In the genomic region with DNA sequence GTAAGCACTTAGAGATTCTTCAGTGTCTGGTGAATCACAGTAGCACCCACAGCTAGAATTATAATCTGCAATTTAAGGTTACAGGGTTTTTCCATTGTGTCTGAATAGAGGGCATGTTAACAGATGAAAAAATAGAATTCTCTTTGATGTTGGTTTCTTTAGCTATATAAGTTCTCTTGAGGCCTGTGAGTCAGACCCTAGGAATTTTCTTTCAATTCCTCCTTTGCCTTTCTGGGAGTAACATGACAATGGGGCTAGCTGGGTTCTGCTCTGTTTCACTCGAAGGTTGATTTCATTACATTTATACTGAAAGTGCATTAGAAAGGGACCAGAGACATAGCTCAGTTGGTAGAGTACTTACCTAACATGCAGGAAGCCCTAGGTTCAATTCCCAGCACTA, we compare ENCODE assay signal across 17 mouse cellular contexts.
DNase-seq lines count a peak whose midpoint lies in the region; ATAC-seq lines count a peak whose summit lies in the region.
"Had no signal": no experiment of that assay in that cellular context is flagged by ENCODE, and none has a peak within 500 bp of the region (broad histone marks: within the 10 kb centered on the region; RNA-seq: fewer than 3 reads in every experiment).

No protein-coding gene starts in this region.

- no peak overlapping the region for H3K4me3 ChIP-seq in limb, embryonic 13.5 days
- H3K4me3 ChIP-seq in limb, embryonic 10.5 days, result no peak overlapping the region
- H3K4me3 ChIP-seq in stomach, embryonic 16.5 days (replicated peaks; ENCODE audit: low read length), result no peak overlapping the region
- H3K4me3 ChIP-seq: midbrain, embryonic 12.5 days had no signal

- no peak overlapping the region for H3K9ac ChIP-seq in limb, embryonic 13.5 days
- H3K9ac ChIP-seq in stomach, embryonic 16.5 days (ENCODE audit: low read length), result no peak overlapping the region
- H3K9ac ChIP-seq: hindbrain, embryonic 14.5 days; midbrain, embryonic 12.5 days had no signal

- WGBS in limb, embryonic 13.5 days, result 50% methylated on average over 1 of the region's 1 CpGs
- 81% methylated on average over 1 of the region's 1 CpGs for WGBS in limb, embryonic 10.5 days
- 64% methylated on average over 1 of the region's 1 CpGs for WGBS in stomach, embryonic 16.5 days

- peak overlapping the region; percentile 22; the same call in 1 of the 2 replicates for H3K27ac ChIP-seq in limb, embryonic 13.5 days
- no peak overlapping the region for H3K27ac ChIP-seq in limb, embryonic 10.5 days
- peak overlapping the region; percentile 17; the same call in 1 of the 2 replicates for H3K27ac ChIP-seq in stomach, embryonic 16.5 days (ENCODE audit: low read length)
- H3K27ac ChIP-seq: hindbrain, embryonic 14.5 days; midbrain, embryonic 12.5 days had no signal

- H3K36me3 ChIP-seq in limb, embryonic 13.5 days, result no peaks in the 10 kb centered on the region
- H3K36me3 ChIP-seq in limb, embryonic 10.5 days, result no peaks in the 10 kb centered on the region
- no peaks in the 10 kb centered on the region for H3K36me3 ChIP-seq in stomach, embryonic 16.5 days (ENCODE audit: control insufficient read depth, insufficient read depth, low read length)
- H3K36me3 ChIP-seq: midbrain, embryonic 12.5 days had no signal

- no peak overlapping the region for H3K4me2 ChIP-seq in limb, embryonic 13.5 days (replicated peaks)
- no peak overlapping the region for H3K4me2 ChIP-seq in stomach, embryonic 16.5 days (ENCODE audit: low read depth, low read length)
- H3K4me2 ChIP-seq: hindbrain, embryonic 14.5 days; midbrain, embryonic 12.5 days had no signal

- ATAC-seq in limb, embryonic 13.5 days (ENCODE audit: low FRiP score, low read depth), result no peak
- no peak for ATAC-seq in stomach, embryonic 16.5 days (ENCODE audit: insufficient read depth, low FRiP score)
- ATAC-seq in megakaryocyte, adult 5-6 weeks (ENCODE audit: poor library complexity, severe bottlenecking), result no peak
- ATAC-seq: inflammation-experienced regulatory T-cells, adult 6 months had no signal

- H3K27me3 ChIP-seq in limb, embryonic 13.5 days, result no peaks in the 10 kb centered on the region
- no peaks in the 10 kb centered on the region for H3K27me3 ChIP-seq in limb, embryonic 10.5 days (ENCODE audit: low read depth, poor library complexity, severe bottlenecking)
- H3K27me3 ChIP-seq in stomach, embryonic 16.5 days (ENCODE audit: control insufficient read depth, insufficient read depth, low read length), result no peaks in the 10 kb centered on the region
- H3K27me3 ChIP-seq: midbrain, embryonic 12.5 days had no signal

- H3K4me1 ChIP-seq in limb, embryonic 13.5 days, result peaks cover 28% of the 10 kb centered on the region
- peaks cover 9% of the 10 kb centered on the region for H3K4me1 ChIP-seq in limb, embryonic 10.5 days
- H3K4me1 ChIP-seq in stomach, embryonic 16.5 days (ENCODE audit: control insufficient read depth, insufficient read depth, low read length), result no peaks in the 10 kb centered on the region; the same call in 1 of the 2 replicates
- H3K4me1 ChIP-seq: midbrain, embryonic 12.5 days had no signal

- DNase-seq in limb, embryonic 10.5 days (ENCODE audit: low spot score), result no peak
- peak; percentile 41 for DNase-seq in MN1 (ENCODE audit: low spot score)
- DNase-seq in brain, adult 2 months (ENCODE audit: low read depth, low spot score), result peak; percentile 33
- no peak for DNase-seq in spleen, postnatal 14 days (ENCODE audit: low spot score in 2 of 2)
- DNase-seq: adrenal gland, postnatal 10 days; cerebellum, adult 9-11 months; gastrocnemius, postnatal 36 days; heart, postnatal 4 days; kidney, postnatal 36 days; layer of hippocampus, postnatal 36 days; thymus, postnatal 25 days had no signal

- no peaks in the 10 kb centered on the region for H3K9me3 ChIP-seq in limb, embryonic 13.5 days
- H3K9me3 ChIP-seq in limb, embryonic 10.5 days (replicated peaks), result no peaks in the 10 kb centered on the region
- H3K9me3 ChIP-seq in stomach, embryonic 16.5 days (replicated peaks; ENCODE audit: control insufficient read depth, low read length), result no peaks in the 10 kb centered on the region
- H3K9me3 ChIP-seq: midbrain, embryonic 12.5 days had no signal

Comparison
In these comparisons a context has a peak if more than half of its experiments do, and no peak if none do; other contexts are left out.
1. DNase-seq: peak in MN1 (single experiment) and brain, adult 2 months (single experiment); none in limb, embryonic 10.5 days (single experiment) and spleen, postnatal 14 days (0 of 2).